In genomic region chr1:189884951-189885350, GRCm38 (mm10) we compare ENCODE assay signal across 18 mouse cellular contexts. TPM values are rescaled to one million over a fixed set of nuclear protein-coding genes. Genes with fewer than 3 reads are reported as not detected.
DNase-seq lines count a peak whose midpoint lies in the region; ATAC-seq and TF ChIP-seq lines count a peak whose summit lies in the region.
"Had no signal": no experiment of that assay in that cellular context is flagged by ENCODE, and none has a peak within 500 bp of the region (broad histone marks: within the 10 kb centered on the region; RNA-seq: fewer than 3 reads in every experiment).

No protein-coding gene starts in this region.

- WGBS in embryonic facial prominence, embryonic 12.5 days = 76% methylated on average over 13 of the region's 13 CpGs
- WGBS in stomach, postnatal 0 days = 74% methylated on average over 13 of the region's 13 CpGs

- 0 out of 2 replicates have a peak overlapping the region, but pooled peaks have one; percentile 6 for H3K27ac ChIP-seq in embryonic facial prominence, embryonic 12.5 days
- H3K27ac ChIP-seq in stomach, postnatal 0 days (replicated peaks) = no peak overlapping the region
- H3K27ac ChIP-seq: layer of hippocampus, adult 2 months; neural tube, embryonic 12.5 days had no signal

- peaks cover 13% of the 10 kb centered on the region; the same call in 1 of the 2 replicates for H3K36me3 ChIP-seq in embryonic facial prominence, embryonic 12.5 days
- H3K36me3 ChIP-seq in stomach, postnatal 0 days (ENCODE audit: control insufficient read depth, insufficient read depth, low read length) = no peaks in the 10 kb centered on the region; the same call in 1 of the 2 replicates
- H3K36me3 ChIP-seq: neural tube, embryonic 12.5 days had no signal

- TF ChIP-seq CTCF in stomach, postnatal 0 days (IDR thresholded peaks at IDR 0.05; ENCODE audit: low read depth) = no peak

- intact Hi-C loops in left cerebral cortex, postnatal 4 days (cut with DNase I) = loop anchor here (5.0 to 10.0 kb wide), 3 partner anchors 87 to 910 kb away; no protein-coding TSS in a partner anchor
- intact Hi-C loops in left cerebral cortex, postnatal 14 days (cut with DNase I) = loop anchor here (5.0 kb wide), 2 partner anchors 183 to 863 kb away; no protein-coding TSS in a partner anchor

- no peaks in the 10 kb centered on the region for H3K27me3 ChIP-seq in embryonic facial prominence, embryonic 12.5 days
- H3K27me3 ChIP-seq in stomach, postnatal 0 days (ENCODE audit: control insufficient read depth, insufficient read depth, low read length) = no peaks in the 10 kb centered on the region
- H3K27me3 ChIP-seq: megakaryocyte, embryonic 14.5 days; neural tube, embryonic 12.5 days had no signal

- no peak for ATAC-seq in embryonic facial prominence, embryonic 12.5 days (ENCODE audit: insufficient number of reproducible peaks, insufficient read depth, low FRiP score, low TSS enrichment)
- no peak for ATAC-seq in stomach, postnatal 0 days (ENCODE audit: low FRiP score, low TSS enrichment)
- ATAC-seq: forebrain, embryonic 16.5 days; liver, postnatal 0 days had no signal

- TF ChIP-seq EP300 in stomach, postnatal 0 days (optimal IDR thresholded peaks at IDR 0.05) = no peak

- no peaks in the 10 kb centered on the region for H3K9me3 ChIP-seq in embryonic facial prominence, embryonic 12.5 days
- no peaks in the 10 kb centered on the region for H3K9me3 ChIP-seq in stomach, postnatal 0 days (ENCODE audit: control insufficient read depth, low read length)
- H3K9me3 ChIP-seq: megakaryocyte, embryonic 14.5 days; neural tube, embryonic 12.5 days had no signal

- H3K4me2 ChIP-seq in embryonic facial prominence, embryonic 12.5 days (replicated peaks) = no peak overlapping the region
- no peak overlapping the region for H3K4me2 ChIP-seq in stomach, postnatal 0 days (replicated peaks; ENCODE audit: low read depth)
- H3K4me2 ChIP-seq: neural tube, embryonic 12.5 days had no signal

- no peak overlapping the region for H3K4me3 ChIP-seq in embryonic facial prominence, embryonic 12.5 days
- H3K4me3 ChIP-seq in stomach, postnatal 0 days (ENCODE audit: low read depth, low read length) = no peak overlapping the region
- H3K4me3 ChIP-seq: layer of hippocampus, adult 2 months; megakaryocyte, embryonic 14.5 days; neural tube, embryonic 12.5 days had no signal

- peak; percentile 71 for DNase-seq in left cerebral cortex, postnatal 4 days
- DNase-seq in left cerebral cortex, postnatal 14 days (ENCODE audit: low spot score in 2 of 2) = no peak
- DNase-seq in cerebellum, adult 11-12 months = peak; percentile 86
- peak; percentile 82 for DNase-seq in cerebellum, adult 9-10 months
- DNase-seq in stomach, postnatal 0 days (ENCODE audit: low spot score) = no peak
- DNase-seq in kidney, postnatal 25 days = no peak
- DNase-seq: gastrocnemius, postnatal 36 days; kidney, adult 18-20 months; kidney, postnatal 10 days; liver, postnatal 0 days; lung, postnatal 10 days; right cerebral cortex, adult 18-20 months; thymus, postnatal 14 days had no signal

- no peak overlapping the region for H3K9ac ChIP-seq in embryonic facial prominence, embryonic 12.5 days
- H3K9ac ChIP-seq in stomach, postnatal 0 days (ENCODE audit: low read length) = no peak overlapping the region
- H3K9ac ChIP-seq: liver, postnatal 0 days; neural tube, embryonic 12.5 days had no signal

- H3K4me1 ChIP-seq in embryonic facial prominence, embryonic 12.5 days = peaks cover 3% of the 10 kb centered on the region; the same call in 1 of the 2 replicates
- no peaks in the 10 kb centered on the region for H3K4me1 ChIP-seq in stomach, postnatal 0 days (replicated peaks; ENCODE audit: control insufficient read depth, insufficient read depth)

RNA-seq across cellular contexts. Expression of gene Smyd2, which starts 37.2 kb away (rescaled TPM):
- total RNA-seq in left cerebral cortex, postnatal 4 days (2021) = 100 to 1,000 TPM; 120 to 128 TPM
- 100 to 1,000 TPM; 110 to 113 TPM for total RNA-seq in left cerebral cortex, postnatal 14 days (2021)
- polyA plus RNA-seq in embryonic facial prominence, embryonic 12.5 days (2016; fragmentation: Nextera tagmentation; extraction: Ambion mirVana) = 83.1 and 88.7 TPM in 2 replicates
- polyA plus RNA-seq in stomach, postnatal 0 days (2015; fragmentation: Nextera tagmentation; extraction: Ambion mirVana) = 59.0 and 61.7 TPM in 2 replicates

Comparison
In these comparisons a context has a peak if more than half of its experiments do, and no peak if none do; other contexts are left out.
1. DNase-seq: peak in left cerebral cortex, postnatal 4 days (single experiment), cerebellum, adult 11-12 months (single experiment) and cerebellum, adult 9-10 months (single experiment); none in left cerebral cortex, postnatal 14 days (0 of 2), stomach, postnatal 0 days (single experiment) and kidney, postnatal 25 days (0 of 2).